Mouse (Mus musculus): ENCODE measurements at regions not wholly inside any gene's neighbourhood (a gene's known extent, or its start where the extent isn't known, plus 50 kb on each side); places are given as distances from the start of the nearest gene placed in this dataset.
"Not testable (repeated sequence)": the region's sequence is repeated elsewhere in the genome, so short reads cannot be mapped to it uniquely, and the experiment has no call there.

DNA sequence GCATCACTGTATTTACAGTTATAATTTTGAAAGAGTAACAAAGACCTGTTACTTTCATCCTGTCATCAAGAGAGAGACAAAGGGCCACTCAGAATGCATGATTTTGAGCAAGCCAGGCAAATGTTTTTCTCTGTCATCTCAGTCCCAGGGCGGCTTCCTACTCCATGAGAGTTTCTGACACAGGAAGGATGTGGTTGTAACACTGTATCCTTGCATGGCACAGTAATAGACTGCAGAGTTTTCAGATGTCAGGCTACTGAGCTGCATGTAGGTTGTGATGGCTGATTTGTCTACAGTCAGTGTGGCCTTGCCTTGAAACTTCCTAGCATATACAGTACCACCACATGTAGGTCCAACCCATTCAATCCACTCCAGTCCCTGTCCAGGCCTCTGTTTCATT lies 1054.0 kb downstream of the Adam6a start:
- no peak overlapping the region for H3K9ac ChIP-seq (ENCODE audit: low read depth, low read length)
- no peaks in the 10 kb centered on the region for H3K4me1 ChIP-seq (replicated peaks; ENCODE audit: control insufficient read depth, insufficient read depth, low read length)
- peaks cover 5% of the 10 kb centered on the region for H3K9me3 ChIP-seq (ENCODE audit: control insufficient read depth, low read length)
- ATAC-seq (ENCODE audit: low FRiP score), result no peak
- H3K27me3 ChIP-seq (ENCODE audit: control insufficient read depth, insufficient read depth, low read length), result no peaks in the 10 kb centered on the region
- no peak overlapping the region for H3K4me2 ChIP-seq (replicated peaks; ENCODE audit: low read depth, low read length)
- no peaks in the 10 kb centered on the region for H3K36me3 ChIP-seq (ENCODE audit: control insufficient read depth, insufficient read depth, low read length)
- 74% methylated on average over 1 of the region's 1 CpGs for WGBS
- no peak overlapping the region for H3K27ac ChIP-seq (ENCODE audit: low read depth, low read length)
- no peak for DNase-seq (ENCODE audit: low spot score)
- H3K4me3 ChIP-seq (ENCODE audit: low read depth, low read length), result no peak overlapping the region

GRCm38 (mm10) chr12:114609171-114609570 lies 1065.5 kb downstream of the Adam6a start:
- ATAC-seq (ENCODE audit: low FRiP score) (no peak), DNase-seq (ENCODE audit: low spot score) (no peak)
- Histone ChIP-seq H3K9ac (ENCODE audit: low read depth, low read length) (no peak overlapping the region), H3K27ac (ENCODE audit: low read depth, low read length) (no peak overlapping the region), H3K4me2 (replicated peaks; ENCODE audit: low read depth, low read length) (no peak overlapping the region), H3K27me3 (ENCODE audit: control insufficient read depth, insufficient read depth, low read length) (no peaks in the 10 kb centered on the region), H3K36me3 (ENCODE audit: control insufficient read depth, insufficient read depth, low read length) (no peaks in the 10 kb centered on the region), H3K4me3 (ENCODE audit: low read depth, low read length) (no peak overlapping the region), H3K4me1 (replicated peaks; ENCODE audit: control insufficient read depth, insufficient read depth, low read length) (no peaks in the 10 kb centered on the region), H3K9me3 (ENCODE audit: control insufficient read depth, low read length) (peaks cover 11% of the 10 kb centered on the region; the same call in 1 of the 2 replicates)

DNA sequence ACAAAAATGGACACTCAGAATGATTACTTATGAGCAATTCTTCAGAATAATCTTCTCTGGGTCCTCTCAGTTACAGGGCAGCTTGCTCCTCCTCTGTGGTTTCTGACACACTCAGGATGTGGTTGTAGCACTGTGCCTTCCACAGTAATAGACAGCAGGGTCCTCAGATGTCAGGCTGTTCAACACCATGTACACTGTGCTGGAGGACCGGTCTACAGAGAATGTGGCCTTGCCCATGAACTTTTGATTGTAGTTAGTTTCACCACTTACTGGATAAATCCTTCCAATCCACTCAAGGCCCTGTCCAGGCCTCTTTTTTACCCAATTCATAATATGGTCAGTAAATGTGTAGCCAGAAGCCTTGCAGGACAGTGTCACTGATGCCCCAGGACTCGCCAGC lies 1068.4 kb downstream of the Adam6a start:
- H3K9ac ChIP-seq (ENCODE audit: low read depth, low read length), result no peak overlapping the region
- DNase-seq (ENCODE audit: low spot score) (no peak), ATAC-seq (ENCODE audit: low FRiP score) (no peak)
- no peaks in the 10 kb centered on the region for H3K4me1 ChIP-seq (replicated peaks; ENCODE audit: control insufficient read depth, insufficient read depth, low read length)
- no peak overlapping the region for H3K4me2 ChIP-seq (replicated peaks; ENCODE audit: low read depth, low read length)
- H3K27ac ChIP-seq (ENCODE audit: low read depth, low read length), result no peak overlapping the region
- 80% methylated on average over 2 of the region's 2 CpGs for WGBS
- H3K36me3 ChIP-seq (ENCODE audit: control insufficient read depth, insufficient read depth, low read length), result no peaks in the 10 kb centered on the region
- H3K9me3 ChIP-seq (ENCODE audit: control insufficient read depth, low read length), result peaks cover 8% of the 10 kb centered on the region; the same call in 1 of the 2 replicates
- no peaks in the 10 kb centered on the region for H3K27me3 ChIP-seq (ENCODE audit: control insufficient read depth, insufficient read depth, low read length)
- no peak overlapping the region for H3K4me3 ChIP-seq (ENCODE audit: low read depth, low read length)

- peaks cover 8% of the 10 kb centered on the region for H3K9me3 ChIP-seq (ENCODE audit: control insufficient read depth, low read length)
- no peak overlapping the region for H3K27ac ChIP-seq (ENCODE audit: low read depth, low read length)
- no peaks in the 10 kb centered on the region for H3K36me3 ChIP-seq (ENCODE audit: control insufficient read depth, insufficient read depth, low read length)
- no peak for ATAC-seq (ENCODE audit: low FRiP score)
- WGBS, result 65% methylated on average over 3 of the region's 3 CpGs
- H3K4me1 ChIP-seq (replicated peaks; ENCODE audit: control insufficient read depth, insufficient read depth, low read length), result no peaks in the 10 kb centered on the region
- H3K9ac ChIP-seq (ENCODE audit: low read depth, low read length), result no peak overlapping the region
- H3K27me3 ChIP-seq (ENCODE audit: control insufficient read depth, insufficient read depth, low read length), result no peaks in the 10 kb centered on the region
- no peak overlapping the region for H3K4me3 ChIP-seq (ENCODE audit: low read depth, low read length)
- no peak for DNase-seq (ENCODE audit: low spot score)
- H3K4me2 ChIP-seq (replicated peaks; ENCODE audit: low read depth, low read length), result no peak overlapping the region
Measured at GRCm38 (mm10) chr12:114615179-114615578, 1071.5 kb downstream of the Adam6a start.

GRCm38 (mm10) chr12:114615712-114616111 lies 1072.0 kb downstream of the Adam6a start:
- Histone ChIP-seq H3K4me3 (ENCODE audit: low read depth, low read length) (no peak overlapping the region), H3K9ac (ENCODE audit: low read depth, low read length) (no peak overlapping the region), H3K36me3 (ENCODE audit: control insufficient read depth, insufficient read depth, low read length) (no peaks in the 10 kb centered on the region), H3K9me3 (ENCODE audit: control insufficient read depth, low read length) (peaks cover 5% of the 10 kb centered on the region), H3K4me1 (replicated peaks; ENCODE audit: control insufficient read depth, insufficient read depth, low read length) (no peaks in the 10 kb centered on the region), H3K27me3 (ENCODE audit: control insufficient read depth, insufficient read depth, low read length) (no peaks in the 10 kb centered on the region), H3K27ac (ENCODE audit: low read depth, low read length) (no peak overlapping the region), H3K4me2 (replicated peaks; ENCODE audit: low read depth, low read length) (no peak overlapping the region)
- DNase-seq (ENCODE audit: low spot score) (no peak), ATAC-seq (ENCODE audit: low FRiP score) (no peak)
- WGBS, result 90% methylated on average over 1 of the region's 1 CpGs

GRCm38 (mm10) chr12:114641089-114641488 lies 1097.4 kb downstream of the Adam6a start:
- Histone ChIP-seq H3K4me1 (replicated peaks; ENCODE audit: control insufficient read depth, insufficient read depth, low read length) (no peaks in the 10 kb centered on the region), H3K36me3 (ENCODE audit: control insufficient read depth, insufficient read depth, low read length) (no peaks in the 10 kb centered on the region), H3K27me3 (ENCODE audit: control insufficient read depth, insufficient read depth, low read length) (no peaks in the 10 kb centered on the region), H3K9me3 (ENCODE audit: control insufficient read depth, low read length) (0 out of 2 replicates have a peak, but pooled peaks cover 3% of the 10 kb centered on the region), H3K4me3 (ENCODE audit: low read depth, low read length) (no peak overlapping the region), H3K27ac (ENCODE audit: low read depth, low read length) (no peak overlapping the region), H3K9ac (ENCODE audit: low read depth, low read length) (no peak overlapping the region), H3K4me2 (replicated peaks; ENCODE audit: low read depth, low read length) (no peak overlapping the region)
- WGBS, result 87% methylated on average over 1 of the region's 1 CpGs
- ATAC-seq (ENCODE audit: low FRiP score) (no peak), DNase-seq (ENCODE audit: low spot score) (no peak)

- Histone ChIP-seq H3K27ac (ENCODE audit: low read depth, low read length) (no peak overlapping the region), H3K4me3 (ENCODE audit: low read depth, low read length) (no peak overlapping the region), H3K36me3 (ENCODE audit: control insufficient read depth, insufficient read depth, low read length) (no peaks in the 10 kb centered on the region), H3K27me3 (ENCODE audit: control insufficient read depth, insufficient read depth, low read length) (no peaks in the 10 kb centered on the region), H3K9ac (ENCODE audit: low read depth, low read length) (no peak overlapping the region), H3K4me1 (replicated peaks; ENCODE audit: control insufficient read depth, insufficient read depth, low read length) (no peaks in the 10 kb centered on the region), H3K9me3 (ENCODE audit: control insufficient read depth, low read length) (no peaks in the 10 kb centered on the region), H3K4me2 (replicated peaks; ENCODE audit: low read depth, low read length) (no peak overlapping the region)
- no peak for ATAC-seq (ENCODE audit: low FRiP score)
- no peak for DNase-seq (ENCODE audit: low spot score)
- 88% methylated on average over 3 of the region's 3 CpGs for WGBS
Measured at GRCm38 (mm10) chr12:114646372-114646771, 1102.7 kb downstream of the Adam6a start.

- ATAC-seq (ENCODE audit: low FRiP score); H3K27ac ChIP-seq (ENCODE audit: low read depth, low read length): not testable (repeated sequence)
- WGBS, result 88% methylated on average over 1 of the region's 1 CpGs
Measured at GRCm38 (mm10) chr12:114650432-114651101, 1106.9 kb downstream of the Adam6a start.

GRCm38 (mm10) chr12:114657134-114657533 lies 1113.4 kb downstream of the Adam6a start:
- not testable (repeated sequence) for H3K4me2 ChIP-seq (replicated peaks; ENCODE audit: low read depth, low read length); H3K4me3 ChIP-seq (ENCODE audit: low read depth, low read length); H3K9ac ChIP-seq (ENCODE audit: low read depth, low read length); H3K36me3 ChIP-seq (ENCODE audit: control insufficient read depth, insufficient read depth, low read length); ATAC-seq (ENCODE audit: low FRiP score); H3K27ac ChIP-seq (ENCODE audit: low read depth, low read length); H3K27me3 ChIP-seq (ENCODE audit: control insufficient read depth, insufficient read depth, low read length); H3K9me3 ChIP-seq (ENCODE audit: control insufficient read depth, low read length); H3K4me1 ChIP-seq (replicated peaks; ENCODE audit: control insufficient read depth, insufficient read depth, low read length); DNase-seq (ENCODE audit: low spot score)
- WGBS, result no CpG with 5 or more reads among the region's 2 CpGs

More at GRCm38 (mm10) chr12:114650432-114651101, 1106.9 kb downstream of the Adam6a start:
- not testable (repeated sequence) for H3K4me2 ChIP-seq (replicated peaks; ENCODE audit: low read depth, low read length); DNase-seq (ENCODE audit: low spot score); H3K4me1 ChIP-seq (replicated peaks; ENCODE audit: control insufficient read depth, insufficient read depth, low read length); H3K9me3 ChIP-seq (ENCODE audit: control insufficient read depth, low read length); H3K27me3 ChIP-seq (ENCODE audit: control insufficient read depth, insufficient read depth, low read length); H3K36me3 ChIP-seq (ENCODE audit: control insufficient read depth, insufficient read depth, low read length); H3K4me3 ChIP-seq (ENCODE audit: low read depth, low read length); H3K9ac ChIP-seq (ENCODE audit: low read depth, low read length)
